Mouse (Mus musculus): ENCODE measurements at regions not wholly inside any gene's neighbourhood (a gene's known extent, or its start where the extent isn't known, plus 50 kb on each side); places are given as distances from the start of the nearest gene placed in this dataset.
A peak's percentile ranks its signal among the peaks of the same experiment; 100 is the strongest.

DNA sequence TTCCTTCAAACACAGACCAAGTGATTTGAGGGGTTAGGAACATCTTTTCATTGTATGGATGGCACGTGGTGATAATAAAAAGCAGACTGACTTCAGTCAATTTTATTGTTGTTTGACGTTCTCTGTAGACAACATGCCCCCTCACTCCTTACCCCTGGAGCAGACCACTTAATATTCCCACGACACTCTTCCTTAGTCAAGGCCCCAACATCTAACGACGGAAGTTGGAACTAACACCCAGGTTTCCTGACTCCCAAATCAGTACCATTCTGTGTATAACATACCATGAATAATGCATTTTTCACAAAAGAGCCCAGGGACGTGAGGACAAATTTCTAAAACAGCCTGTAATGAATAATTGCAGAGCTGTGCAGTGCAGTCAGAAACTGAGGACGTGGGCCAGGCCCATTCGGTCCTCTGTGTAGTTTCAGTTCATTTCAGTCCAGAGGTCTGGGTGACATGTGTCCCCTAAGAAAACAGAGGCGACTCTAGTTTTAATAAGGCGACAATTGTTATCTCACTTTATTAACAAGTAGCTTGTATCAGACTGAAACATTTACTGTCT lies 160.8 kb upstream of the Npvf start:
- no peaks in the 10 kb centered on the region for H3K9me3 ChIP-seq (replicated peaks)
- 0 out of 2 replicates have a peak, but pooled peaks have one; percentile 41 for ATAC-seq (ENCODE audit: low FRiP score)
- no peaks in the 10 kb centered on the region for H3K27me3 ChIP-seq
- 48% methylated on average over 10 of the region's 10 CpGs for WGBS
- H3K4me3 ChIP-seq = no peak overlapping the region
- H3K27ac ChIP-seq = peak overlapping the region; percentile 64; the same call in 1 of the 2 replicates
- peaks cover 40% of the 10 kb centered on the region for H3K4me1 ChIP-seq
- no peak overlapping the region for H3K4me2 ChIP-seq (replicated peaks)
- no peak overlapping the region for H3K9ac ChIP-seq
- no peaks in the 10 kb centered on the region for H3K36me3 ChIP-seq

DNA sequence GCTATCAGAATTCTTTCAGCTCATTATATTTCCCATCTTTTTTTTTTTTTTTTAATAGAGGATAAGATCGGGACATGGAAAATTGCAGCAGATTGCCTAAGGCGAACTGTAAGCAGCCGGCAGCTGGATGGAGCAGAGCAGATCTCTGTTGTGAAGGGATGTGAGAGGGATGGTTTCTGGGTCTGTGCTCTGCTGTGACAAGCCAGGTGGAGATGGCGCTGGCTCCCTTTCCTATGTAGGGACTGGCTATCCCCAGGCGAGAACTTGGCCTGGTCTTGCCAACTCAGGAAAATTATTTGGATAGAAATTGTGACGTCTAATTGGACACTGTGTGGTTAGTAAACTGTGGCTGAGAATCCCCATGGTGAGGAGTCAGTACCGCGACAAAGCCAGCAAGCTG lies 161.3 kb upstream of the Npvf start:
- Histone ChIP-seq H3K36me3 (no peaks in the 10 kb centered on the region), H3K27me3 (no peaks in the 10 kb centered on the region), H3K4me3 (no peak overlapping the region), H3K27ac (peak overlapping the region; percentile 64), H3K4me2 (replicated peaks) (no peak overlapping the region), H3K4me1 (peaks cover 46% of the 10 kb centered on the region), H3K9me3 (replicated peaks) (no peaks in the 10 kb centered on the region), H3K9ac (no peak overlapping the region)
- 70% methylated on average over 8 of the region's 8 CpGs for WGBS
- ATAC-seq (ENCODE audit: low FRiP score) = peak; percentile 69; the same call in 1 of the 2 replicates

DNA sequence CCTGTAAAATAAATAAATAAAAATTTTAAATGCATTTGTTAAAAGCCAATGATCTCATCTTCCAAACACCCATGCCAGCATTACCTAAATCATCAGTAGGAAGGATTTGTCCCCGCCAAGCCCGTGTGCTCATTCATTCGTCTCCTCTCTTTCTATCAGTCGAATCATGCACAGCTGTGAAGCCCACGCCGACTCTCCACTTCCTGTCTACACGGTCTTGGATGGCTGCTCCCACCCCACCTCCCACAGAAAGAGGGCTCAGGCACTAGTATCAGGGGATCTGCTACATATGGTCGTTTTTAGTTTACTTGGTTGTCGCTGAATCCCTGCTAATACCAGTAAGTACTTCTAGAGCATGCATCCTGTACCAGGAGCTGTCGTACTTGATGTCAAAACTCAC lies 163.2 kb upstream of the Npvf start:
- H3K4me2 ChIP-seq (replicated peaks) = no peak overlapping the region
- no peaks in the 10 kb centered on the region for H3K36me3 ChIP-seq
- H3K9me3 ChIP-seq (replicated peaks) = no peaks in the 10 kb centered on the region
- H3K4me1 ChIP-seq = peaks cover 59% of the 10 kb centered on the region
- WGBS = 77% methylated on average over 10 of the region's 10 CpGs
- no peak overlapping the region for H3K4me3 ChIP-seq
- H3K27ac ChIP-seq = no peak overlapping the region
- no peaks in the 10 kb centered on the region for H3K27me3 ChIP-seq
- no peak overlapping the region for H3K9ac ChIP-seq
- no peak for ATAC-seq (ENCODE audit: low FRiP score)

DNA sequence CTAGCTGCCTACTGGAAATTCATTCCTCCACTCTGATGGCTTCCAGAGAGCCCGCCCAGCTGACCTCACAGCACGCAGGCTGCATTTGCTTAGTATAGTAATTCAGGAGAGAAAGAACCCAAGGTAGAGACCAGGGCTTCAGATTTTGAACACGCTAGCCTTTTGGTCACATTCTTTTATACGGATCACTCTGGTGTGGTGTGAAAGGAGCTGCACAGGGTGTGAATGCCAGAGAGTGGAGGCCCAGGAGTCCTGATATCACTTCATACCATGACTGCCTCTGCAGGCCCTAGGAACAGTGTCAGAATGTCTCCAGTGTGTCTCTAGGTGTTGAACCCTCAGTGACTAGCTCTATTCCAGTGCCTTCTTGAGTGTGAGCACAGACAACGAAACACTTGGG lies 164.2 kb upstream of the Npvf start:
- Histone ChIP-seq H3K4me2 (replicated peaks) (no peak overlapping the region), H3K9ac (no peak overlapping the region), H3K4me1 (peaks cover 61% of the 10 kb centered on the region), H3K27ac (no peak overlapping the region), H3K4me3 (no peak overlapping the region), H3K36me3 (no peaks in the 10 kb centered on the region), H3K27me3 (no peaks in the 10 kb centered on the region), H3K9me3 (replicated peaks) (no peaks in the 10 kb centered on the region)
- WGBS = 90% methylated on average over 5 of the region's 5 CpGs
- no peak for ATAC-seq (ENCODE audit: low FRiP score)

DNA sequence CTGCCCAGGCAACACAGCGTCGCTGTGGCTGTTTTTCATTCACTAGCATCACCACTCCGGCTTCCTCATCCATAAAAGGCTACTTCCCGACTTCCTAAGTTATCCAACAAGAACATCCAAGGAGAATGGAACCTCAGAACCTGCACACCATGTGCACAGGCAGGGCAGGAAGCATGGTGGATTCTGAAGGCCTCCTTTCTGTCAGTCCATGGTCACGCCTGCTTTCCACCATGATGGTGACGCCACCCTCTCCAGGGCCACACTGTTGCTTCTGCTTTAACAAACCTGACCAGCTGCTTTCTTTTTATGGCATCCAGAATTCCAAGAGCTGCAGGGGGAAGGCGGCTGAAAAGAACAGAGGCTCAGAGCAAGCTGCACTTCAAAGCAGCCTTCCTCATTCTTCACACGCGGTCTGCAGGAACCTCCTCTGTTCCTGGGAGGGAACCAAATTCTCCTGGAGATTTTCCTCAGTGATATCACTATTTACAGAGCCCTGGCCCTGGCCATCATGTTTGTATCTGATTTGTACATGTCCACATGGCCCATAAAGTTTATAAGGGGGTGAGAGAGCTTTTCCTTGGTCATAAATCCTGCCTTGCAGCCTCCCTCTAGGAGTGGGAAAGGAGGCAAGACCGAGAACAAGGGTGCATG lies 164.8 kb upstream of the Npvf start:
- no peaks in the 10 kb centered on the region for H3K9me3 ChIP-seq (replicated peaks)
- H3K4me3 ChIP-seq = no peak overlapping the region
- no peak overlapping the region for H3K9ac ChIP-seq
- H3K27me3 ChIP-seq = no peaks in the 10 kb centered on the region
- 62% methylated on average over 10 of the region's 10 CpGs for WGBS
- H3K4me2 ChIP-seq (replicated peaks) = no peak overlapping the region
- ATAC-seq (ENCODE audit: low FRiP score) = no peak
- peaks cover 65% of the 10 kb centered on the region for H3K4me1 ChIP-seq
- no peaks in the 10 kb centered on the region for H3K36me3 ChIP-seq
- H3K27ac ChIP-seq = peak overlapping the region; percentile 18; the same call in 1 of the 2 replicates

DNA sequence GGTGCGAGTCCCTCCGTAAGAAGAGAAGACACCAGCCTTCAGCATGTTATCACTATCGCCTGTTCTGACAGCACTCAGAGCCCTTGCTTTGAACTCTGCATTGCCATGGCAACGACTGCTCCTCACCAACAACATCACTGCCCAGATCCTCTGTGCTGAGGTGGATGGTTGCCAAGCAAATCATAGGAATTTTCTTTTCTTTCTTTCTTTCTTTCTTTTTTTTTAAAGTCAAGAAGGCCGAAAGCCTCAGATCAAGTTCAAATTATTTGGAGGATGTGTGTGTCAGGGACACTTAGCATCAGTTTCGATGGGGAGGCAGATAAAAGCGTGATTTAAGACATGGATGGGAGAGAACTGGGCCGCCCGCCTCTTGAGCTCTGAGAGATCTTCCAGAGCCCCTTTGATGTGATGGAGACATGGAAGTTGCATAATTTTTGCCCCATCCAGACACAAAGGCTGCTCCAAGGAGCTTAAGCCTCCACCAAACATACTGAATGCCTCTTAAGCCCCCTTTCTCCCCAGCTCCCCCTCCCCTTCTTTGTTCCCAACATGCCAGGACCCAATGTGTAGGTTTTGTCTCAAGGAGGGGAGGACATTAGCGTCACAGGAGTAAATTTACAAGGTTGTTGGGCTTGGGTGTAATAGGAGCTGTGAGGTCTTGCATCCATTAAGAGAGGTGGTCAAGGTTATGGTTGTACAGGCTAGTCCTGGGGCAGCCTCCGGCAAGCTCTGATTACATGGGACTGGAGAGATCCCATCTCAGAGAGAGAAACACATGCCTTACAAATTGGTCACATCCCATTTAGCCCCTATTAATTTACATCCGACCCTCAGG lies 167.4 kb upstream of the Npvf start:
- Histone ChIP-seq H3K4me2 (replicated peaks) (peak overlapping the region; percentile 24; the same call in 1 of the 2 replicates), H3K9me3 (replicated peaks) (no peaks in the 10 kb centered on the region), H3K27me3 (no peaks in the 10 kb centered on the region), H3K4me3 (no peak overlapping the region), H3K36me3 (no peaks in the 10 kb centered on the region), H3K4me1 (peaks cover 58% of the 10 kb centered on the region), H3K9ac (0 out of 2 replicates have a peak overlapping the region, but pooled peaks have one; percentile 20), H3K27ac (peak overlapping the region; percentile 93)
- WGBS = 32% methylated on average over 12 of the region's 12 CpGs
- ATAC-seq (ENCODE audit: low FRiP score) = peak; percentile 57

DNA sequence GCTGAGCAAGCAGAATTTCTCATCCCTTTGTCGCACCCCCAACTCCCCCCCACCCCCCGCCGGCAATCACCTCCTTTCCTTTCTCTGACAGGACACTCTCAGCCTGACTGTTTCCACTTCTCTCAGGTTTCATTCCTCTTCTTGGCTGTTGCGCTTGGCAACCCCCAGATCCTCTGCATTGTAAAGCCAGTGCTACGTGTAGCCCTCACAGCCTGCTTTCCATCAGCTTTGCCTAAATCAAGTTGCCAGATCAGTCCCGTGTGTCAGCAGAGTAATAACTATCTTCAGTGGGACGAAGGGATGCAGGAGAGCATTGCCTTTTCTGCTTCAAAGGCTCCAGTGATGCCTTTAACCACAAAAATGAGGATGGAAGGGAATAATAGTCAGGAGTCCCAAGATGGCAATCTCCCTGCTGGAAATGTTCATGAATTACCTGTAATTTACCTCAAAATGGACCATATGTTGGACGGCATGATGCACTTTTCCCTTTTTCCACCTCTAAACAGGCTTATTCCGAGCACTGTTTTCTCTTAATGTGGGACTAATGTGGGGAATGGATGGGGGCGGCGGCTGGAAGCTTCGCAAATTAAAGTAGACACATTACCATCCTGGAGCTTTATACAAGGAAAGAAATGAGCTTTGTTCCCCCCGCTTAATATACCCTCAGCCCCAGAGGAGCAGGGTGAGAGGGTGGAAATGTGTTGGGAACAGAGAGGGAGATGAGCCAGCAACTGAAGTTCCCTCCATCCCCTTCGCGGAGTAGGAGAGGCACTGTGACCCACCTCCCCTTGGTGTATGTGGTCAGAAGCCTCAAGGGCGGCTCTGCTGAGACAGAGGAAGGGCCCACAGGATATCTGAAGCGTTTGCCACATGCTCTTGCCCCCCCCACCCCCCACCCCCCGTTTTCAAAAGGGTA lies 168.3 kb upstream of the Npvf start:
- H3K27me3 ChIP-seq = no peaks in the 10 kb centered on the region
- peak overlapping the region; percentile 20 for H3K9ac ChIP-seq
- H3K4me1 ChIP-seq = peaks cover 56% of the 10 kb centered on the region
- H3K4me3 ChIP-seq = no peak overlapping the region
- H3K27ac ChIP-seq = peak overlapping the region; percentile 93
- H3K4me2 ChIP-seq (replicated peaks) = peak overlapping the region; percentile 24; the same call in 1 of the 2 replicates
- peak; percentile 49 for ATAC-seq (ENCODE audit: low FRiP score)
- H3K36me3 ChIP-seq = no peaks in the 10 kb centered on the region
- 27% methylated on average over 18 of the region's 18 CpGs for WGBS
- no peaks in the 10 kb centered on the region for H3K9me3 ChIP-seq (replicated peaks)

- H3K9me3 ChIP-seq (replicated peaks) = no peaks in the 10 kb centered on the region
- peak overlapping the region; percentile 21; the same call in 1 of the 2 replicates for H3K4me2 ChIP-seq (replicated peaks)
- peak overlapping the region; percentile 93 for H3K27ac ChIP-seq
- H3K9ac ChIP-seq = peak overlapping the region; percentile 20; the same call in 1 of the 2 replicates
- no peaks in the 10 kb centered on the region for H3K36me3 ChIP-seq
- H3K4me1 ChIP-seq = peaks cover 56% of the 10 kb centered on the region
- peak; percentile 84 for ATAC-seq (ENCODE audit: low FRiP score)
- no peaks in the 10 kb centered on the region for H3K27me3 ChIP-seq
- 6% methylated on average over 18 of the region's 18 CpGs for WGBS
- H3K4me3 ChIP-seq = no peak overlapping the region
Observed at GRCm38 (mm10) chr6:50823220-50823910, 169.1 kb upstream of the Npvf start.

DNA sequence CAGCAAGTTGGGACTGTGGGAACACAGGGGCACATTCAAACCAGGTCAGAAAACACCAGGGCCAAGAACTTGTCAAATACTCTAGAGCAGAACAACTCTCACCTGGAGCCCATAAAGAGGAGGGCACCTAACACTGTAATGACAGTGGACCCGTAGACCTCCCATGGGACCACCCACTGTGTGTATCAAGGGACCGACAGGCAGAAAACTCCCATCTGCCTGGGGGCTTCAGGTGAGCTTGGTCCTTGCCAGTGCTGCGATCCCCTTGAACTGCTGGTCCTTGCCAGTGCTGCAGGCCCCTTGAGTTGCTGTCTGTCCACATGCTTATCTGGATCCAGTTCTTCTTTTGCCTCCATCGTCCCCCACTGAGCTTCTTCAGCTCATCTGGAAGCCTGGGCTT lies 170.2 kb upstream of the Npvf start:
- Histone ChIP-seq H3K27ac (peak overlapping the region; percentile 93), H3K36me3 (no peaks in the 10 kb centered on the region), H3K4me1 (peaks cover 50% of the 10 kb centered on the region), H3K4me2 (replicated peaks) (no peak overlapping the region), H3K9me3 (replicated peaks) (no peaks in the 10 kb centered on the region), H3K27me3 (no peaks in the 10 kb centered on the region), H3K9ac (no peak overlapping the region), H3K4me3 (no peak overlapping the region)
- ATAC-seq (ENCODE audit: low FRiP score) = no peak
- WGBS = 65% methylated on average over 4 of the region's 4 CpGs

DNA sequence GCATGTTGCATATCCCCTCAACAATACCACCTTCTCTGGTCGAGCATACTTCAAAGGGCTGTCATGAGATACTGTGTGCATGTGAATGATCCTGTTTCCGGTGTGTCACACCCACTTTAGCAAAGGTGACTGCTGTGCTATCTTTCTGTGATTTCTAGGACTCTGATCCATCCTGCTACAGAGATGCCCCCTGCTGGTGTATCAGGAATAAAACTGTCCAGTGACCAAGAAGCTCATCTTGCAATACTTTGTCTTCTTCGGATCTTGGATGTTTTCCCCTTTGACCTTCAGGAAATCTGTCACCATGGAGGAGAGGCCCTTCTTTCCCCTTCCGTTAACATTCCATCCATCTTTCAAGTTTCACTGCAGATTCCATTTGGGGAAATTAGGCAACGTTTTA lies 177.5 kb upstream of the Npvf start:
- ATAC-seq (ENCODE audit: low FRiP score) = no peak
- Histone ChIP-seq H3K27ac (no peak overlapping the region), H3K9ac (no peak overlapping the region), H3K9me3 (replicated peaks) (no peaks in the 10 kb centered on the region), H3K27me3 (no peaks in the 10 kb centered on the region), H3K4me3 (no peak overlapping the region), H3K36me3 (no peaks in the 10 kb centered on the region), H3K4me1 (no peaks in the 10 kb centered on the region), H3K4me2 (replicated peaks) (no peak overlapping the region)
- 72% methylated on average over 5 of the region's 5 CpGs for WGBS

DNA sequence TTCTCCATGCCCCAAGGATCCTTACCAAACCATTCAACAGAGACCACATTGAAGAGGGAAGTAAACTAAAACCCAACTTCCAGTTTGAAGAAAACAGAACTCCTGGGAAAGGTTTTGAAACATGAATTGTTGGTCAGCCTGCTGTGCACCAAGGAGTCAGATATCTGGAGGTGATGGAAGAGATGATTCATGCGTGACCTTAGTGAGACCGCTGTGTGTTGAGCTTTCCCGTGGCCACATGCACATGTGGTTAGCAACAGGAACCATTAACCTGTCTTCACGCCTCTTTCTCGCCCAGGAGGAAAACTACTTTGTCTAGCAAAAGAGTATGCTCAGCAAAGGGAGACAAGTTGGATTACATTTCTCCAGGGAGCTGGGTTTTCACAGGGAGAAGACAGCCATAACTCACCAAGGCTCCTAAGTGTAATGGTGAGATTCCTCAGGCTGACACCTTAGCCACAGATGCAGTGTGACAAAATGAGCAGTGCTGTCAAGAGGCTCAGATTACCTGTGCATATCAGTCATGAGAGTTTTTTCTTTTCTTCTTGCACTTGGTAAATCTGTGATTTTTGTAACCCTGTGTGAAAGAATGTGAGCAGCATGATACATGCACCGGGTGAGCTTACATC lies 181.9 kb upstream of the Npvf start:
- no peak overlapping the region for H3K9ac ChIP-seq
- no peaks in the 10 kb centered on the region for H3K4me1 ChIP-seq
- no peak overlapping the region for H3K4me3 ChIP-seq
- no peaks in the 10 kb centered on the region for H3K9me3 ChIP-seq (replicated peaks)
- no peaks in the 10 kb centered on the region for H3K27me3 ChIP-seq
- WGBS = 86% methylated on average over 6 of the region's 6 CpGs
- ATAC-seq (ENCODE audit: low FRiP score) = no peak
- no peak overlapping the region for H3K27ac ChIP-seq
- H3K36me3 ChIP-seq = no peaks in the 10 kb centered on the region
- H3K4me2 ChIP-seq (replicated peaks) = no peak overlapping the region
